In the genomic region with DNA sequence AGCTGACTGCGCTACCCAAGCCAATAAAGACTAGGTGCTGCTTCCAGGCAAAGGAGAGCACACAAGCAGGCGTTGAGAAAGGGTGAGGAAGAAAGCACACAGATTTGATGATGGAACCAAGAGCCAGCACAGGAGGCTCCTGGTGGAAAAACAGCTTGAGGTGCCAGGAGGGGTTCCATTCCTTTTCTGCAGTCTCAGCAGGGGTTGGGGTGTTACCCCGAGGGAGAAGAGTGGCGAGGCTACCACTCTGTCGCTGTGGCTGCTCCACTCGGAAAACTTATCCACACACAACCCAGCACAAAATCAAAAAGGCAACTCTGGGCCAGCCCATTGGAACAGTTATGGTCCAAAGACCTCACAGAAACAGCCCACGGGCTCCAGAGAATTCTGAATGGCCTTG, we compare ENCODE assay signal across 14 mouse cellular contexts. TPM values are rescaled to one million over a fixed set of nuclear protein-coding genes. Genes with fewer than 3 reads are reported as not detected.
DNase-seq lines count a peak whose midpoint lies in the region; ATAC-seq and TF ChIP-seq lines count a peak whose summit lies in the region.
"Had no signal": no experiment of that assay in that cellular context is flagged by ENCODE, and none has a peak within 500 bp of the region (broad histone marks: within the 10 kb centered on the region; RNA-seq: fewer than 3 reads in every experiment).

No protein-coding gene starts in this region.

- H3K9me3 ChIP-seq in forebrain, embryonic 11.5 days (ENCODE audit: control insufficient read depth, low read length), result no peaks in the 10 kb centered on the region
- no peaks in the 10 kb centered on the region for H3K9me3 ChIP-seq in limb, embryonic 10.5 days (replicated peaks)
- H3K9me3 ChIP-seq: embryonic facial prominence, embryonic 15.5 days had no signal

- no peak overlapping the region for H3K4me3 ChIP-seq in forebrain, embryonic 11.5 days (ENCODE audit: low read depth, low read length)
- H3K4me3 ChIP-seq in limb, embryonic 10.5 days, result no peak overlapping the region
- H3K4me3 ChIP-seq: embryonic facial prominence, embryonic 15.5 days; myocyte had no signal

- no peak overlapping the region for H3K4me2 ChIP-seq in forebrain, embryonic 11.5 days (ENCODE audit: low read depth, low read length, severe bottlenecking)
- H3K4me2 ChIP-seq: embryonic facial prominence, embryonic 15.5 days had no signal

- H3K27ac ChIP-seq in forebrain, embryonic 11.5 days (ENCODE audit: low read depth, low read length), result peak overlapping the region; percentile 12; the same call in 1 of the 2 replicates
- H3K27ac ChIP-seq in limb, embryonic 10.5 days, result peak overlapping the region; percentile 36; the same call in 1 of the 2 replicates
- H3K27ac ChIP-seq: embryonic facial prominence, embryonic 15.5 days had no signal

- peak; percentile 26 for DNase-seq in layer of hippocampus, adult 9-11 months
- no peak for DNase-seq in layer of hippocampus, adult 9-10 months (ENCODE audit: low spot score)
- DNase-seq in brain, embryonic 14.5 days (ENCODE audit: low read depth), result peak; percentile 36
- no peak for DNase-seq in forebrain, embryonic 11.5 days (ENCODE audit: low spot score)
- no peak for DNase-seq in limb, embryonic 10.5 days (ENCODE audit: low spot score)
- no peak for DNase-seq in right cerebral cortex, postnatal 36 days (ENCODE audit: low spot score in 2 of 2)
- no peak for DNase-seq in left cerebral cortex, postnatal 14 days (ENCODE audit: low spot score in 2 of 2)
- DNase-seq: heart, adult 11 months; kidney, adult 18-20 months; kidney, postnatal 4 days; spleen, adult 18-20 months had no signal

- intact Hi-C loops in left cerebral cortex, postnatal 14 days (cut with DNase I), result loop anchor here (5.0 kb wide), 1 partner anchor 35 kb away; no protein-coding TSS in a partner anchor

- 61% methylated on average over 7 of the region's 7 CpGs for WGBS in forebrain, embryonic 11.5 days
- WGBS in limb, embryonic 10.5 days, result 72% methylated on average over 7 of the region's 7 CpGs

- H3K9ac ChIP-seq in forebrain, embryonic 11.5 days (ENCODE audit: low read length), result no peak overlapping the region
- H3K9ac ChIP-seq: embryonic facial prominence, embryonic 15.5 days had no signal

- H3K27me3 ChIP-seq in forebrain, embryonic 11.5 days (ENCODE audit: control insufficient read depth, insufficient read depth, low read length), result no peaks in the 10 kb centered on the region
- no peaks in the 10 kb centered on the region for H3K27me3 ChIP-seq in limb, embryonic 10.5 days (ENCODE audit: low read depth, poor library complexity, severe bottlenecking)
- H3K27me3 ChIP-seq: embryonic facial prominence, embryonic 15.5 days had no signal

- ATAC-seq in forebrain, embryonic 11.5 days (replicated peaks; ENCODE audit: low FRiP score), result no peak

- TF ChIP-seq CTCF in brain, embryonic 14.5 days (IDR thresholded peaks at IDR 0.05; ENCODE audit: borderline replicate concordance, extremely low read depth, insufficient read depth, insufficient read length), result no peak

- no peak for TF ChIP-seq POLR2A in brain, embryonic 14.5 days (IDR thresholded peaks at IDR 0.05; ENCODE audit: borderline replicate concordance, extremely low read depth, insufficient read depth, insufficient read length, poor library complexity, severe bottlenecking)

- H3K36me3 ChIP-seq in forebrain, embryonic 11.5 days (ENCODE audit: control insufficient read depth, insufficient read depth, low read length), result no peaks in the 10 kb centered on the region; the same call in 1 of the 2 replicates
- H3K36me3 ChIP-seq in limb, embryonic 10.5 days, result peaks cover 6% of the 10 kb centered on the region; the same call in 1 of the 2 replicates

- no peaks in the 10 kb centered on the region for H3K4me1 ChIP-seq in forebrain, embryonic 11.5 days (replicated peaks; ENCODE audit: control insufficient read depth, insufficient read depth, low read length)
- peaks cover 17% of the 10 kb centered on the region for H3K4me1 ChIP-seq in limb, embryonic 10.5 days
- H3K4me1 ChIP-seq: embryonic facial prominence, embryonic 15.5 days had no signal

RNA-seq across cellular contexts. Expression of a gene that starts 29.5 kb away (rescaled TPM):
- 170 and 238 TPM in 2 replicates for polyA plus RNA-seq in brain, embryonic 14.5 days (2012; rRNA removed)
- polyA plus RNA-seq in forebrain, embryonic 11.5 days (2014; fragmentation: Nextera tagmentation; extraction: Ambion mirVana), result 44.0 and 44.6 TPM in 2 replicates
- polyA plus RNA-seq in limb, embryonic 10.5 days (2016; fragmentation: Nextera tagmentation; extraction: Ambion mirVana), result 10.9 and 12.9 TPM in 2 replicates
- 1,000 to 10,000 TPM; 1,032 to 1,038 TPM for total RNA-seq in left cerebral cortex, postnatal 14 days (2021)

RNA-seq across cellular contexts. Expression of a gene that starts 33.4 kb away (rescaled TPM):
- polyA plus RNA-seq in brain, embryonic 14.5 days (2012; rRNA removed), result 0.71 and 0.86 TPM in 2 replicates
- 0.33 and 0.87 TPM in 2 replicates for polyA plus RNA-seq in forebrain, embryonic 11.5 days (2014; fragmentation: Nextera tagmentation; extraction: Ambion mirVana)
- polyA plus RNA-seq in limb, embryonic 10.5 days (2016; fragmentation: Nextera tagmentation; extraction: Ambion mirVana), result 0.26 and 1.3 TPM in 2 replicates
- total RNA-seq in left cerebral cortex, postnatal 14 days (2021), result under 1 TPM in 1 of 2 experiments, not detected in 1; 0.33 TPM
- total RNA-seq: common myeloid progenitor, adult 5-6 weeks had no signal

RNA-seq across cellular contexts. Expression of a gene that starts 42.0 kb away (rescaled TPM):
- polyA plus RNA-seq in brain, embryonic 14.5 days (2012; rRNA removed), result 7.1 and 8.7 TPM in 2 replicates
- 3.3 and 4.6 TPM in 2 replicates for polyA plus RNA-seq in forebrain, embryonic 11.5 days (2014; fragmentation: Nextera tagmentation; extraction: Ambion mirVana)
- polyA plus RNA-seq in limb, embryonic 10.5 days (2016; fragmentation: Nextera tagmentation; extraction: Ambion mirVana), result 5.3 and 5.6 TPM in 2 replicates
- total RNA-seq in left cerebral cortex, postnatal 14 days (2021), result 1 to 10 TPM; 6.1 to 7.6 TPM

RNA-seq across cellular contexts. Expression of a gene that starts 42.2 kb away (rescaled TPM):
- 1.4 and 1.6 TPM in 2 replicates for polyA plus RNA-seq in brain, embryonic 14.5 days (2012; rRNA removed)
- 0.80 and 0.84 TPM in 2 replicates for polyA plus RNA-seq in forebrain, embryonic 11.5 days (2014; fragmentation: Nextera tagmentation; extraction: Ambion mirVana)
- polyA plus RNA-seq in limb, embryonic 10.5 days (2016; fragmentation: Nextera tagmentation; extraction: Ambion mirVana), result 0.23 and 0.38 TPM in 2 replicates
- under 1 TPM; 0.23 to 0.35 TPM for total RNA-seq in left cerebral cortex, postnatal 14 days (2021)
- total RNA-seq: common myeloid progenitor, adult 5-6 weeks had no signal

RNA-seq across cellular contexts. Expression of a gene that starts 58.3 kb away (rescaled TPM):
- 40.2 and 47.0 TPM in 2 replicates for polyA plus RNA-seq in brain, embryonic 14.5 days (2012; rRNA removed)
- polyA plus RNA-seq in forebrain, embryonic 11.5 days (2014; fragmentation: Nextera tagmentation; extraction: Ambion mirVana), result 13.8 and 15.4 TPM in 2 replicates
- polyA plus RNA-seq in limb, embryonic 10.5 days (2016; fragmentation: Nextera tagmentation; extraction: Ambion mirVana), result 40.9 and 47.9 TPM in 2 replicates
- total RNA-seq in left cerebral cortex, postnatal 14 days (2021), result 10 to 100 TPM; 20.0 to 21.0 TPM

Comparison
In these comparisons a context has a peak if more than half of its experiments do, and no peak if none do; other contexts are left out.
1. DNase-seq: peak in layer of hippocampus, adult 9-11 months (single experiment) and brain, embryonic 14.5 days (single experiment); none in layer of hippocampus, adult 9-10 months (single experiment), forebrain, embryonic 11.5 days (single experiment), limb, embryonic 10.5 days (single experiment), right cerebral cortex, postnatal 36 days (0 of 2) and left cerebral cortex, postnatal 14 days (0 of 2).